Comparison of ENCODE assay signal across 8 mouse cellular contexts in genomic region chr4:57299701-57300468, GRCm38 (mm10). TPM values are rescaled to one million over a fixed set of nuclear protein-coding genes. Genes with fewer than 3 reads are reported as not detected.
A peak's percentile ranks its signal among the peaks of the same experiment; 100 is the strongest.
DNase-seq lines count a peak whose midpoint lies in the region; ATAC-seq and TF ChIP-seq lines count a peak whose summit lies in the region.

No protein-coding gene starts in this region.

- H3K9ac ChIP-seq in forebrain, postnatal 0 days, result peak overlapping the region; percentile 69
- H3K9ac ChIP-seq in lung, embryonic 15.5 days, result peak overlapping the region; percentile 69

- DNase-seq in ES-CJ7 (ENCODE audit: low read depth, low spot score), result peak; percentile 18
- peak; percentile 71 for DNase-seq in cerebellum, adult 11 months
- peak; percentile 39 for DNase-seq in forebrain, postnatal 0 days
- DNase-seq in heart, postnatal 25 days (ENCODE audit: low spot score), result peak; percentile 38
- peak; percentile 54 to 58 for DNase-seq in layer of hippocampus, adult 18-20 months (ENCODE audit: low spot score in 2 of 2)
- peak; percentile 33 for DNase-seq in ovary, adult 18-20 months (ENCODE audit: low spot score)
- peak; percentile 46 to 51 for DNase-seq in thymus, postnatal 36 days

- peak overlapping the region; percentile 73 for H3K4me3 ChIP-seq in forebrain, postnatal 0 days (ENCODE audit: low read depth, low read length)
- H3K4me3 ChIP-seq in lung, embryonic 15.5 days, result peak overlapping the region; percentile 81

- H3K4me2 ChIP-seq in forebrain, postnatal 0 days (ENCODE audit: low read depth), result peak overlapping the region; percentile 94
- H3K4me2 ChIP-seq in lung, embryonic 15.5 days, result peak overlapping the region; percentile 85

- peaks cover 9% of the 10 kb centered on the region; the same call in 1 of the 2 replicates for H3K4me1 ChIP-seq in forebrain, postnatal 0 days (ENCODE audit: insufficient read depth)
- peaks cover 38% of the 10 kb centered on the region for H3K4me1 ChIP-seq in lung, embryonic 15.5 days

- peak; percentile 38 for ATAC-seq in forebrain, postnatal 0 days
- peak; percentile 45 for ATAC-seq in lung, embryonic 15.5 days (ENCODE audit: borderline replicate concordance, extremely low read depth, low FRiP score, low TSS enrichment)

- H3K27ac ChIP-seq in forebrain, postnatal 0 days (ENCODE audit: low read depth, low read length), result no peak overlapping the region
- H3K27ac ChIP-seq in lung, embryonic 15.5 days, result peak overlapping the region; percentile 87

- TF ChIP-seq CTCF in forebrain, postnatal 0 days (IDR thresholded peaks at IDR 0.05; ENCODE audit: low read depth), result peak; percentile 27; the same call in 1 of the 2 replicates

- 3% methylated on average over 97 of the region's 97 CpGs for WGBS in forebrain, postnatal 0 days
- WGBS in lung, embryonic 15.5 days, result under 1% methylated on average over 85 of the region's 97 CpGs

- no peaks in the 10 kb centered on the region; the same call in none of the 2 replicates for H3K27me3 ChIP-seq in forebrain, postnatal 0 days (ENCODE audit: insufficient read depth, low read length)
- H3K27me3 ChIP-seq in lung, embryonic 15.5 days, result peaks cover 37% of the 10 kb centered on the region; the same call in 1 of the 2 replicates

- intact Hi-C loops in heart, postnatal 25 days (cut with DNase I), result no loop called here

- no peaks in the 10 kb centered on the region for H3K36me3 ChIP-seq in forebrain, postnatal 0 days (ENCODE audit: insufficient read depth)
- no peaks in the 10 kb centered on the region for H3K36me3 ChIP-seq in lung, embryonic 15.5 days

- no peaks in the 10 kb centered on the region for H3K9me3 ChIP-seq in forebrain, postnatal 0 days (ENCODE audit: low read length)
- H3K9me3 ChIP-seq in lung, embryonic 15.5 days, result no peaks in the 10 kb centered on the region

RNA-seq across cellular contexts. Expression of gene Ptpn3, which starts 1.8 kb away (rescaled TPM):
- 1.8 and 5.7 TPM in 2 replicates for total RNA-seq in forebrain, postnatal 0 days (2014; rRNA removed)
- 0.92 and 1.2 TPM in 2 replicates for polyA plus RNA-seq in forebrain, postnatal 0 days (2015; fragmentation: Nextera tagmentation; extraction: Ambion mirVana)
- total RNA-seq in heart, postnatal 25 days (2021), result 10 to 100 TPM; 31.6 to 36.7 TPM
- 10 to 100 TPM; 79.0 to 87.4 TPM for total RNA-seq in layer of hippocampus, adult 18-20 months (2021)
- 4.5 and 4.6 TPM in 2 replicates for polyA plus RNA-seq in lung, embryonic 15.5 days (2015; fragmentation: Nextera tagmentation; extraction: Ambion mirVana)

Comparison
In these comparisons a context has a peak if more than half of its experiments do, and no peak if none do; other contexts are left out.
1. DNase-seq: peak in every context shown above with its lines; median percentile 71 in cerebellum, adult 11 months; 56 in layer of hippocampus, adult 18-20 months; 48 in thymus, postnatal 36 days; 39 in forebrain, postnatal 0 days; 38 in heart, postnatal 25 days; 33 in ovary, adult 18-20 months; 18 in ES-CJ7.